ENCODE assay signal across 17 mouse cellular contexts in genomic region chr1:179064601-179065293, GRCm38 (mm10).
DNase-seq lines count a peak whose midpoint lies in the region; ATAC-seq and TF ChIP-seq lines count a peak whose summit lies in the region.
"Had no signal": no experiment of that assay in that cellular context is flagged by ENCODE, and none has a peak within 500 bp of the region (broad histone marks: within the 10 kb centered on the region; RNA-seq: fewer than 3 reads in every experiment).

No protein-coding gene starts in this region.

- ATAC-seq in forebrain, postnatal 0 days = 0 out of 2 replicates have a peak, but pooled peaks have one; percentile 7
- ATAC-seq in forebrain, embryonic 15.5 days (replicated peaks) = no peak
- 0 out of 2 replicates have a peak, but pooled peaks have one; percentile 17 for ATAC-seq in lung, embryonic 15.5 days (ENCODE audit: borderline replicate concordance, extremely low read depth, low FRiP score, low TSS enrichment)
- no peak for ATAC-seq in stomach, embryonic 16.5 days (ENCODE audit: insufficient read depth, low FRiP score)

- H3K27me3 ChIP-seq in forebrain, postnatal 0 days (ENCODE audit: insufficient read depth, low read length) = no peaks in the 10 kb centered on the region
- H3K27me3 ChIP-seq in forebrain, embryonic 15.5 days = peaks cover 4% of the 10 kb centered on the region; the same call in 1 of the 2 replicates
- H3K27me3 ChIP-seq in lung, embryonic 15.5 days = no peaks in the 10 kb centered on the region
- H3K27me3 ChIP-seq in stomach, embryonic 16.5 days (ENCODE audit: control insufficient read depth, insufficient read depth, low read length) = no peaks in the 10 kb centered on the region
- H3K27me3 ChIP-seq: heart, embryonic 12.5 days; hindbrain, embryonic 12.5 days; limb, embryonic 15.5 days; neural tube, embryonic 12.5 days had no signal

- no peaks in the 10 kb centered on the region for H3K9me3 ChIP-seq in forebrain, postnatal 0 days (ENCODE audit: low read length)
- H3K9me3 ChIP-seq in forebrain, embryonic 15.5 days = no peaks in the 10 kb centered on the region
- no peaks in the 10 kb centered on the region for H3K9me3 ChIP-seq in lung, embryonic 15.5 days
- H3K9me3 ChIP-seq in stomach, embryonic 16.5 days (replicated peaks; ENCODE audit: control insufficient read depth, low read length) = no peaks in the 10 kb centered on the region
- H3K9me3 ChIP-seq: heart, embryonic 12.5 days; hindbrain, embryonic 12.5 days; limb, embryonic 15.5 days; neural tube, embryonic 12.5 days had no signal

- H3K4me3 ChIP-seq in forebrain, postnatal 0 days (ENCODE audit: low read depth, low read length) = no peak overlapping the region
- H3K4me3 ChIP-seq in forebrain, embryonic 15.5 days = no peak overlapping the region
- no peak overlapping the region for H3K4me3 ChIP-seq in lung, embryonic 15.5 days
- no peak overlapping the region for H3K4me3 ChIP-seq in lung, adult 2 months (replicated peaks; ENCODE audit: extremely low read depth, low read depth, low read length)
- H3K4me3 ChIP-seq in stomach, embryonic 16.5 days (replicated peaks; ENCODE audit: low read length) = no peak overlapping the region
- H3K4me3 ChIP-seq: heart, embryonic 12.5 days; hindbrain, embryonic 12.5 days; limb, embryonic 15.5 days; neural tube, embryonic 12.5 days had no signal

- TF ChIP-seq POLR2A in lung, adult 2 months (IDR thresholded peaks at IDR 0.05; ENCODE audit: borderline replicate concordance, extremely low read depth, low read depth, low read length) = no peak

- peaks cover 16% of the 10 kb centered on the region; the same call in 1 of the 2 replicates for H3K4me1 ChIP-seq in forebrain, postnatal 0 days (ENCODE audit: insufficient read depth)
- H3K4me1 ChIP-seq in forebrain, embryonic 15.5 days = peaks cover 26% of the 10 kb centered on the region
- peaks cover 42% of the 10 kb centered on the region for H3K4me1 ChIP-seq in lung, embryonic 15.5 days
- peaks cover 9% of the 10 kb centered on the region for H3K4me1 ChIP-seq in lung, adult 2 months (ENCODE audit: control insufficient read depth, insufficient read depth, low read length)
- H3K4me1 ChIP-seq in stomach, embryonic 16.5 days (ENCODE audit: control insufficient read depth, insufficient read depth, low read length) = peaks cover 40% of the 10 kb centered on the region

- no peaks in the 10 kb centered on the region for H3K36me3 ChIP-seq in forebrain, postnatal 0 days (ENCODE audit: insufficient read depth)
- no peaks in the 10 kb centered on the region for H3K36me3 ChIP-seq in forebrain, embryonic 15.5 days
- H3K36me3 ChIP-seq in lung, embryonic 15.5 days = no peaks in the 10 kb centered on the region
- no peaks in the 10 kb centered on the region for H3K36me3 ChIP-seq in stomach, embryonic 16.5 days (ENCODE audit: control insufficient read depth, insufficient read depth, low read length)
- H3K36me3 ChIP-seq: heart, embryonic 12.5 days; hindbrain, embryonic 12.5 days; limb, embryonic 15.5 days; neural tube, embryonic 12.5 days had no signal

- 76% methylated on average over 14 of the region's 14 CpGs for WGBS in forebrain, postnatal 0 days
- WGBS in forebrain, embryonic 15.5 days = 83% methylated on average over 14 of the region's 14 CpGs
- 47% methylated on average over 14 of the region's 14 CpGs for WGBS in lung, embryonic 15.5 days
- 78% methylated on average over 14 of the region's 14 CpGs for WGBS in lung, adult 2 months
- WGBS in stomach, embryonic 16.5 days = 53% methylated on average over 14 of the region's 14 CpGs

- no peak overlapping the region for H3K4me2 ChIP-seq in forebrain, postnatal 0 days (ENCODE audit: low read depth)
- H3K4me2 ChIP-seq in forebrain, embryonic 15.5 days (replicated peaks) = no peak overlapping the region
- H3K4me2 ChIP-seq in lung, embryonic 15.5 days = no peak overlapping the region
- H3K4me2 ChIP-seq in stomach, embryonic 16.5 days (ENCODE audit: low read depth, low read length) = no peak overlapping the region
- H3K4me2 ChIP-seq: heart, embryonic 12.5 days; hindbrain, embryonic 12.5 days; limb, embryonic 15.5 days; neural tube, embryonic 12.5 days had no signal

- no peak for DNase-seq in forebrain, postnatal 0 days
- DNase-seq in lung, adult 2 months = no peak
- DNase-seq in cerebellum, adult 9-11 months = peak; percentile 95
- DNase-seq in adrenal gland, postnatal 4 days (ENCODE audit: low spot score in 2 of 2) = no peak
- DNase-seq in layer of hippocampus, adult 9-10 months (ENCODE audit: low spot score) = no peak
- DNase-seq: gastrocnemius, postnatal 25 days; kidney, adult 9 months; right cerebral cortex, postnatal 4 days; thymus, postnatal 25 days had no signal

- no peak for TF ChIP-seq CTCF in forebrain, postnatal 0 days (IDR thresholded peaks at IDR 0.05; ENCODE audit: low read depth)
- TF ChIP-seq CTCF in lung, adult 2 months (IDR thresholded peaks at IDR 0.05; ENCODE audit: insufficient read depth, low read length) = no peak

- H3K9ac ChIP-seq in forebrain, postnatal 0 days = no peak overlapping the region
- no peak overlapping the region for H3K9ac ChIP-seq in forebrain, embryonic 15.5 days (replicated peaks)
- no peak overlapping the region for H3K9ac ChIP-seq in lung, embryonic 15.5 days
- no peak overlapping the region for H3K9ac ChIP-seq in stomach, embryonic 16.5 days (ENCODE audit: low read length)
- H3K9ac ChIP-seq: heart, embryonic 12.5 days; hindbrain, embryonic 12.5 days; limb, embryonic 15.5 days; neural tube, embryonic 12.5 days had no signal

- no peak overlapping the region for H3K27ac ChIP-seq in forebrain, postnatal 0 days (ENCODE audit: low read depth, low read length)
- H3K27ac ChIP-seq in forebrain, embryonic 15.5 days (replicated peaks) = no peak overlapping the region
- 0 out of 2 replicates have a peak overlapping the region, but pooled peaks have one; percentile 16 for H3K27ac ChIP-seq in lung, embryonic 15.5 days
- H3K27ac ChIP-seq in stomach, embryonic 16.5 days (ENCODE audit: low read length) = peak overlapping the region; percentile 35
- H3K27ac ChIP-seq: hindbrain, embryonic 12.5 days; limb, embryonic 15.5 days; macrophage; neural tube, embryonic 12.5 days had no signal

Comparison
In these comparisons a context has a peak if more than half of its experiments do, and no peak if none do; other contexts are left out.
1. ATAC-seq: peak in forebrain, postnatal 0 days (single experiment) and lung, embryonic 15.5 days (single experiment); none in forebrain, embryonic 15.5 days (single experiment) and stomach, embryonic 16.5 days (single experiment).
2. H3K27ac ChIP-seq: peak in lung, embryonic 15.5 days (single experiment) and stomach, embryonic 16.5 days (single experiment); none in forebrain, postnatal 0 days (single experiment) and forebrain, embryonic 15.5 days (single experiment).